Mouse (Mus musculus) neural tube, embryonic 14.5 days (tissue): ENCODE measurements around the gene Rbfox3. TPM values are rescaled to one million over a fixed set of nuclear protein-coding genes. Genes with fewer than 3 reads are reported as not detected.

ENCODE experiments used
- ATAC-seq: fragments of 200-750 bp; cut with Nextera tagmentation; 2 replicates; pipeline ENCODE4 v1.8.0; 2017; ENCODE audit warnings: low read depth, mild to moderate bottlenecking, moderate TSS enrichment, moderate library complexity
- H3K27ac ChIP-seq: fragments of 300-500 bp; sonication (generic); 2 replicates; pipeline ENCODE4 v1.5.1; 2014; ENCODE audit warnings: low read depth, mild to moderate bottlenecking, control low read depth, low read length, moderate library complexity, mixed read lengths
- H3K27me3 ChIP-seq: fragments of 300-500 bp; sonication (generic); 2 replicates; pipeline ENCODE4 v1.6.1; 2014; ENCODE audit warnings: low read length; ENCODE audit not compliant: control insufficient read depth, insufficient read depth
- H3K36me3 ChIP-seq: fragments of 300-500 bp; sonication (generic); 2 replicates; pipeline ENCODE4 v1.6.1; 2014; ENCODE audit warnings: low read length, mixed read lengths; ENCODE audit not compliant: control insufficient read depth, insufficient read depth
- H3K4me1 ChIP-seq: fragments of 300-500 bp; sonication (generic); 2 replicates; pipeline ENCODE4 v1.6.1; 2014; ENCODE audit warnings: low read length; ENCODE audit not compliant: control insufficient read depth, insufficient read depth
- H3K4me2 ChIP-seq: fragments of 300-500 bp; sonication (generic); 2 replicates; pipeline ENCODE4 v1.6.1; 2014; ENCODE audit warnings: mild to moderate bottlenecking, low read depth, low read length, control low read depth
- H3K4me3 ChIP-seq: fragments of 300-500 bp; sonication (generic); 2 replicates; pipeline ENCODE4 v1.5.1; 2014; ENCODE audit warnings: low read depth, low read length, control low read depth, mixed read lengths
- H3K9ac ChIP-seq: fragments of 300-500 bp; sonication (generic); replicated peaks from 2 replicates; pipeline ENCODE4 v1.6.1; 2014; ENCODE audit warnings: low read depth, mild to moderate bottlenecking, control low read depth, low read length, mixed read lengths
- H3K9me3 ChIP-seq: fragments of 300-500 bp; sonication (generic); 2 replicates; pipeline ENCODE4 v1.6.1; 2016; ENCODE audit warnings: low read length; ENCODE audit not compliant: control insufficient read depth
- WGBS: fragments of 180-500 bp; shearing (Covaris S2); extraction: QIAGEN DNeasy Blood & Tissue Kit; methylation state at CpG from one replicate; pipeline ENCODE4 v1.1.7; 2014; 5-methylcytosine and 5-hydroxymethylcytosine counted together
- polyA plus RNA-seq: library from polyadenylated mRNA; unstranded; fragments of >200 nt; fragmentation: Nextera tagmentation; extraction: Ambion mirVana; gene quantifications from 2 replicates; pipeline ENCODE4 v1.2.1, GENCODE M21; 2014

Gene Rbfox3
- polyA plus RNA-seq, 1 experiment from 2014 or later: 82.7 TPM

GRCm38 (mm10) chr11:118696226-118696930 is 215.0 kb downstream of the Rbfox3 start:
- H3K4me1 ChIP-seq: peaks cover 51% of the 10 kb centered on the region
- no peak overlapping the region for H3K27ac ChIP-seq
- no peak for ATAC-seq
- no peaks in the 10 kb centered on the region for H3K36me3 ChIP-seq
- no peaks in the 10 kb centered on the region for H3K27me3 ChIP-seq
- no peak overlapping the region for H3K4me2 ChIP-seq
- 56% methylated on average over 16 of the region's 16 CpGs for WGBS
- H3K9me3 ChIP-seq: no peaks in the 10 kb centered on the region
- no peak overlapping the region for H3K9ac ChIP-seq
- H3K4me3 ChIP-seq: no peak overlapping the region

DNA sequence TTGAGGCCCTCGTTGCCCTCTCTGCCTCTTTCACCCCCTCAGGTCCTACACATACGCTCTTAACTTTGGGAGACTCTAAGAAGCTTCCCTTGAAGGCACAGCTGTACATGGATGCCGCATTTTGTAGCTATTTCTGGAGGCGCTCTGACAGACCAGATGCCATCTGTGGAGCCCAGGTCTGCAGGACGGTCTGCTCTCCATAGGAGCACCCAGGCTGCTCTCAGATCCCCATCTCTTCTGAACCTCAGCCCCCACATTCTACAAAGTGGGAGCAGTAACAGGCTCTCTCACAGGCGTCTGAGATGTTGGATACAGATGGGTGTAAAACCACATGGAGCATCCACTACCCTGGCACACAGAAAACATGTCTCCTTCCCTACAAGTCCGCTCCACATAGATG is 218.1 kb downstream of the Rbfox3 start:
- ATAC-seq: no peak
- H3K27me3 ChIP-seq: no peaks in the 10 kb centered on the region
- WGBS: 88% methylated on average over 7 of the region's 7 CpGs
- peaks cover 61% of the 10 kb centered on the region for H3K4me1 ChIP-seq
- no peak overlapping the region for H3K27ac ChIP-seq
- no peak overlapping the region for H3K4me2 ChIP-seq
- no peaks in the 10 kb centered on the region for H3K36me3 ChIP-seq
- no peak overlapping the region for H3K9ac ChIP-seq
- H3K4me3 ChIP-seq: no peak overlapping the region
- H3K9me3 ChIP-seq: no peaks in the 10 kb centered on the region

DNA sequence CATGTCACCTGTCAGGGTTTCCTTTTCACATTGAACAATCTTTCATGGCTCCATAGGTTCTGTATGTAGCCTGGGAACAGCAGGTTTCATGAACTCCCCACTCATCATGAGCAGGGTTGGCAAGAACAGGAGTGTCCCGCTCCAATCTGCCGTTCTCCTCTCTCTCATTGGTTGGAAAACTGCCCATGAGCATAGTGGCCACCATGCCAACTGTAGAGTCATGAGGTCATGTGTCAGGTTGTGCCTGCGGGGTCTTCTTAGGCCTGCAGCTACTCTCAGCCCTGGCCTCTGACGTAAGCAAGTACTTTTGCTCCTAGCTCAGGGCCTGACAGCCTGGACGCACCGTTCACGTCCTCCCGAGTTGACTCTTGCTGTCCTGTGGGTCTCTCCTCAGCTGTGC is 221.1 kb downstream of the Rbfox3 start:
- H3K27ac ChIP-seq: no peak overlapping the region
- peaks cover 59% of the 10 kb centered on the region for H3K4me1 ChIP-seq
- no peak overlapping the region for H3K9ac ChIP-seq
- H3K27me3 ChIP-seq: no peaks in the 10 kb centered on the region
- no peak overlapping the region for H3K4me3 ChIP-seq
- no peak for ATAC-seq
- H3K4me2 ChIP-seq: no peak overlapping the region
- H3K9me3 ChIP-seq: no peaks in the 10 kb centered on the region
- WGBS: 91% methylated on average over 8 of the region's 8 CpGs
- no peaks in the 10 kb centered on the region for H3K36me3 ChIP-seq

GRCm38 (mm10) chr11:118685397-118685796 is 226.0 kb downstream of the Rbfox3 start:
- 3% methylated on average over 16 of the region's 16 CpGs for WGBS
- H3K9ac ChIP-seq: no peak overlapping the region
- peak overlapping the region; percentile 83 for H3K27ac ChIP-seq
- no peaks in the 10 kb centered on the region for H3K36me3 ChIP-seq
- peak; percentile 60; the same call in 1 of the 2 replicates for ATAC-seq
- no peaks in the 10 kb centered on the region for H3K9me3 ChIP-seq
- peaks cover 47% of the 10 kb centered on the region for H3K4me1 ChIP-seq
- H3K4me2 ChIP-seq: no peak overlapping the region
- no peaks in the 10 kb centered on the region for H3K27me3 ChIP-seq
- H3K4me3 ChIP-seq: no peak overlapping the region

DNA sequence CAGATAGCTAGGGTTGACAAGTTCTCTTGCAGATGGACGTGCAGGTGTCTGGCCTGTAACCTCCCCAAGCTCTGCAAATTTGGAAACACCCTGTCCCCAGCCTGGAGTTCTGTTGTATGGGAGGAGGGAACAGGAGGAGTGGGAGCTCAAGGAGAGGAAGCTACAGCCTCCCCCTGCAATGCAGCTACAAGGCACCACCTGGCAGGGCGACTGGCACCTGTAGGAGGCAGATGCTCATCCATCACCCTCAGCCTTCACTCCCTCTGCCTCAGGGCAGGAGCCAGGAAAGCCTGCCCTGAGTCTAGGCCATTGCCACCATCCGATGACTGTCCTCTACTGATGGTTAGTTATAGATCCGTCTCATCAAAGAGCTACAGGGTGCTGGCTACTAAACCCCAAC is 226.7 kb downstream of the Rbfox3 start:
- no peaks in the 10 kb centered on the region for H3K27me3 ChIP-seq
- ATAC-seq: no peak
- H3K4me2 ChIP-seq: no peak overlapping the region
- 69% methylated on average over 4 of the region's 4 CpGs for WGBS
- no peak overlapping the region for H3K9ac ChIP-seq
- no peaks in the 10 kb centered on the region for H3K9me3 ChIP-seq
- no peak overlapping the region for H3K4me3 ChIP-seq
- peaks cover 54% of the 10 kb centered on the region for H3K4me1 ChIP-seq
- no peaks in the 10 kb centered on the region for H3K36me3 ChIP-seq
- H3K27ac ChIP-seq: peak overlapping the region; percentile 83

DNA sequence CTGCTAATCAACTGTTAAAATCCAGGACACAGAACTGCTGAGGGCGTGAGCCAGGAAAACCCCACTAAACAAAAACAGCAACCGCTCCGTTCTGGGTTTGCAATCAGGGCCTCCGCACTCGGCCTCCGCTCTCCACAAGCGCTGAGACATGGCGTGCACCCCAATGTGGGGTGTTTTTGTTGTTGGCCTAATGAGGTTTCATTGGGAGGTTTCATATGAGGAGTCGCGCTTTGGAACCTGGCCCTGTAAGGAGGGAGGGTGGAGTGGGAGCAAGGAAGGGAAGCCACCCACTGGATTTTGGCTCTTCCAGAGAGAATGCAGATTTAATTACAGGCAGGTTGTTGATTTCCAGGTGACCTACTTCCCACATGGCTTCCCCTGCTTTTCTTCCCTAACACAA is 230.7 kb downstream of the Rbfox3 start:
- Histone ChIP-seq H3K4me2 (no peak overlapping the region), H3K4me1 (peaks cover 44% of the 10 kb centered on the region), H3K27me3 (no peaks in the 10 kb centered on the region), H3K4me3 (no peak overlapping the region), H3K27ac (peak overlapping the region; percentile 11), H3K36me3 (no peaks in the 10 kb centered on the region), H3K9me3 (no peaks in the 10 kb centered on the region), H3K9ac (no peak overlapping the region)
- WGBS: 70% methylated on average over 10 of the region's 10 CpGs
- ATAC-seq: no peak

- no peak for ATAC-seq
- peaks cover 37% of the 10 kb centered on the region for H3K4me1 ChIP-seq
- H3K4me2 ChIP-seq: no peak overlapping the region
- H3K9ac ChIP-seq: peak overlapping the region; percentile 26
- H3K27ac ChIP-seq: peak overlapping the region; percentile 11
- no peaks in the 10 kb centered on the region for H3K27me3 ChIP-seq
- H3K9me3 ChIP-seq: no peaks in the 10 kb centered on the region
- no peak overlapping the region for H3K4me3 ChIP-seq
- 62% methylated on average over 24 of the region's 24 CpGs for WGBS
- no peaks in the 10 kb centered on the region for H3K36me3 ChIP-seq
Observed at GRCm38 (mm10) chr11:118679736-118680410, 231.5 kb downstream of the Rbfox3 start.

GRCm38 (mm10) chr11:118678515-118679104 is 232.8 kb downstream of the Rbfox3 start:
- ATAC-seq: peak; percentile 74; the same call in 1 of the 2 replicates
- Histone ChIP-seq H3K4me3 (no peak overlapping the region), H3K27me3 (no peaks in the 10 kb centered on the region), H3K9ac (no peak overlapping the region), H3K4me1 (peaks cover 33% of the 10 kb centered on the region), H3K36me3 (no peaks in the 10 kb centered on the region), H3K4me2 (peak overlapping the region; percentile 6; the same call in 1 of the 2 replicates), H3K9me3 (no peaks in the 10 kb centered on the region), H3K27ac (peak overlapping the region; percentile 11)
- WGBS: 12% methylated on average over 20 of the region's 20 CpGs

- WGBS: 64% methylated on average over 8 of the region's 8 CpGs
- H3K36me3 ChIP-seq: no peaks in the 10 kb centered on the region
- peaks cover 33% of the 10 kb centered on the region for H3K4me1 ChIP-seq
- no peak overlapping the region for H3K4me2 ChIP-seq
- H3K4me3 ChIP-seq: no peak overlapping the region
- no peaks in the 10 kb centered on the region for H3K27me3 ChIP-seq
- no peaks in the 10 kb centered on the region for H3K9me3 ChIP-seq
- no peak overlapping the region for H3K9ac ChIP-seq
- peak overlapping the region; percentile 11; the same call in 1 of the 2 replicates for H3K27ac ChIP-seq
- no peak for ATAC-seq
Observed at GRCm38 (mm10) chr11:118677277-118677676, 234.1 kb downstream of the Rbfox3 start.
